Mouse (Mus musculus) neural tube, embryonic 10.5 days (tissue): ENCODE results near the gene Dennd2d.

Source experiments
- DNase-seq: peaks from one replicate; pipeline ENCODE4 v3.0.0-alpha.2; 2017; ENCODE audit warnings: low spot score; ENCODE audit errors: extremely low spot score

The Dennd2d gene

DNA sequence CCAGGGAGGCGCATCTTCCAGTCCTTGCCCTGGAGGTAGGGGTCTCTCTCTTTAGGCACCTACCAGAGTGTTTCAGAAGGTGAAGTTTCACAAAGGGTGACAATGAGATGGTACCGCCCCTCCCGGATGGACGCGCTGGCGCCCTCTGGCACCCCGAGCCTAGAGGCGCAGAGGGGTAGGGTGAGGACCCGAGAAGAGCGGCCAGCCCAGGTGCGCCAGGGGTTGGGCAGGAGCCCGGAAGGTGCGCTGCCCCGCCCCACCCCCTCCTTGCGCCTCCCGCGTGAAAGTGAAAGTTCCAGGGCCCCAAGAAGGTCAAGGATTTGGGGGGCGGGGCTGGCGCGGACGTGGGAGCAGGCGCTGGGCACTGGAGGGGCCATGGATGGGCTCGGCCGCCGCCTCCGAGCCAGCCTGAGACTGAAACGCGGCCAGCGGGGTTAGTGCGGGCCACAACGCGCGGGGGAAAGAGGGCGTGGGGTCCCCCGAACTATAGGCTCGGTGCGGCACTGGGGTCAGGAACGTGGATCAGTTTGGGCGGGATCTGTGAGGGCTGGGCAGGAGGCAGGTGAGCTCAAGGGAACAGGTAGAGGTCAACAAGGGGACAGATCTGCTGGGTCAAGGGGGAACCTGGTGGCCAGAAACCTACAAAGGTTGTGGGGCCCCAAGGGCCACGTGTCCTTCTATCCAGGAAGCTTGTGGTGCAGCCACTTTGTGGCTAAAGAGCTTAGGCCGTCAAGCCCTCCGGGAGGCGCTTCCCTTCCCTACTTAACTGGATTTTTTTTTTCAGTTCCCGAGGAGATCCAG is at the start of gene Dennd2d:
TSS of gene Dennd2d (plus strand) at position 125 of the 801 bp plus-strand sequence.
- peak; percentile 32 for DNase-seq

GRCm38 (mm10) chr3:106448571-106448970 is 33.6 kb upstream of the Dennd2d start:
- DNase-seq, result no peak

GRCm38 (mm10) chr3:106448995-106449394 is 33.2 kb upstream of the Dennd2d start:
- DNase-seq, result no peak

GRCm38 (mm10) chr3:106449567-106449966 is 32.6 kb upstream of the Dennd2d start:
- no peak for DNase-seq

DNA sequence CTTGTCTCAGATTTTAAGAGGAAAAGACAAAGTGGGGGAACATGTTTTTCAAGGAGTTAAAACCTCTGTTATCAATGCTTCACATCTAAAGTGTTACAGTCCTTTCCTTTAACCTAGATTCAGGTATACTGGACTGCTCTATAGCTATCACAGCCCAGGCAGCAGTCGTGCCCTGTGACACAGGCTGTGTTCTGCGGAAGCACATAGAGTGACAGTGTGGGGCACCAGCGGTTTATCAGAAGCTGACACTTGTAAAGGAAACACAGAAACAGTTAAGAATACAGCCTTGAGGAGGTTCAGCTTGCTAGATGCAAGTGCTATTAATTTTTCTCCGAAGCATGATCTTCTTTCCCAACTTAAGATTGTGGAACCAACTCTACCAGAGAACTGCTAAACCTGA is 29.6 kb upstream of the Dennd2d start:
- no peak for DNase-seq

- DNase-seq, result no peak
Measured at GRCm38 (mm10) chr3:106457298-106457869, 24.8 kb upstream of the Dennd2d start.

GRCm38 (mm10) chr3:106462059-106462470 is 20.1 kb upstream of the Dennd2d start:
- no peak for DNase-seq

DNA sequence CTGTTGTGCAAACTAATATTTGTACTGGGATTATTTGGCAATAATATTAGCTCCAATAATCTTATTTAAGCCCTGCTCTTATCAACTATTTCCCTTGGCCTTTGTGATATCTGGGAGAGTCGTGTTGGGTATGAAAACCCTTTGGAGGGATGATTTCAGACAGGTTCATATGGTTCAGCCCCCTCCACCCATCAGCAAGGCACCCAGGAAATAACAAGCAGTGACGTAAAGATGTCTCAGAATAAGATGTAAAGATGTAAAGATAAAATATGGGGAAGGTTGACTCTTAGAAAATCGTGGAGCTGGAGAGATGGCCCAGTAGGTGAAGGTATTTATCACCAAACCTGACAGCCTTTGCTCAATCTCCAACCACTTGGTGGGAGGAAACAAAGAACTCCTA is 19.7 kb upstream of the Dennd2d start:
- no peak for DNase-seq

DNA sequence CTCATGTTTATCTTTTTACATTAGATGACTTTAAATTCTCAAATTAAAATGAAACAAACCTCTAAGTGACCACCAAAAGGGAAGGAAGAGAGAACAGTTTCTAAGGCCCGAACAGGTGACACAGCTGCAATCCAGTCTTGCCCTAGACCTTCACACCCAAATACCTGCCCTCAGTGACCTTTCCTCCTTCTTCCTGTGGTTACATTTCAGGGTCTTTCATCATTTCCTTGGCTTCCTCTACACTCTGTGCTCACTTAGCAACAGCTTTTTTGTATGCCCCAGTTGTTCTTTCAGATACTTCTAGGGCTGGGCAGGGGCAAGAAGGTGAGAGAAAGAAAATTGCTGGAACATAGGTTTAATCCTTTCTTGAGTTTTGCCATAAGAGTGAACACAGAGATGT is 17.5 kb upstream of the Dennd2d start:
- DNase-seq, result no peak

DNA sequence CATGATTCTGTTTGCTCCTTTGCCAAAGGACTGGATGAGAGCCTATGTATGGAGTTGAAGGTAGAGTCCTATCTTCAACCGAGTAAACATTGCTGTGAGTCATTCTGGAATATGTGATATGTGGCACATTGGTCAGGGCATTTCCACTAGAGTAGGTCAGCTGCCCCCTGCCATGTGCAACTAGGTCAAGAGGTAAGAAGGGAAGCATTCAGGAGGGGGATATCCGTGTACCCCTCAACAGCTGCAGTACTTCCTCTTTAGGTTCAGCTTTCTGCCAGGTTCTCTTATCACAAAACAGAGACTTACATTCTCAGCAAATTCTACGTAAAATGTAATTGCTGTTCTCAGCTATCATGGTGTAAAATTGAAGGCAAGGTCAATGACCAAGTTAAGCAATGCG is 8.0 kb upstream of the Dennd2d start:
- no peak for DNase-seq

- no peak for DNase-seq
Measured at GRCm38 (mm10) chr3:106476863-106477262, 5.3 kb upstream of the Dennd2d start.

DNA sequence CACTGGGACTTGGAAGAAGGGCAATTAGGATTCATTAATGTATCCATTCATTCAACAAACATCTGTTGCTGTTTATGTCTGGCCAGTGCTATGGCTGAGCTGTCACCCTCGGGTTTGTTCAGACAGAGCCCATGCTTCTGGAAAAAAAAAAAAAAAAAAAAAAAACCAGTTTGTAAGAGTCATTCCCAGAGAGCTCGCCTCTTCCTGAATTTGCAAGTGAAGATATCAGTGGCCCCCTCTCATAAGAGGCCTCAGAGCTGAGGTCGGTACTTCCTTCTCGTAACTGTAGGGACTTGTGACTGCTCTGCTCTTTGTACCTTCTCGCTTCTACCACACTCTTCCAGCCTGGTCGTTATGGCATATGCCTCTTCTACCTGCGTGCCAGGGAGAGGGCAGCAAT is 1.1 kb downstream of the Dennd2d start:
- DNase-seq, result no peak

- no peak for DNase-seq
Measured at GRCm38 (mm10) chr3:106483796-106484405, 1.7 kb downstream of the Dennd2d start.

GRCm38 (mm10) chr3:106484861-106485260 is 2.7 kb downstream of the Dennd2d start:
- DNase-seq, result no peak

- no peak for DNase-seq
Measured at GRCm38 (mm10) chr3:106485810-106486209, 3.6 kb downstream of the Dennd2d start.

GRCm38 (mm10) chr3:106487551-106487950 is 5.3 kb downstream of the Dennd2d start:
- DNase-seq, result no peak

- no peak for DNase-seq
Measured at GRCm38 (mm10) chr3:106490239-106490638, 8.0 kb downstream of the Dennd2d start.

DNA sequence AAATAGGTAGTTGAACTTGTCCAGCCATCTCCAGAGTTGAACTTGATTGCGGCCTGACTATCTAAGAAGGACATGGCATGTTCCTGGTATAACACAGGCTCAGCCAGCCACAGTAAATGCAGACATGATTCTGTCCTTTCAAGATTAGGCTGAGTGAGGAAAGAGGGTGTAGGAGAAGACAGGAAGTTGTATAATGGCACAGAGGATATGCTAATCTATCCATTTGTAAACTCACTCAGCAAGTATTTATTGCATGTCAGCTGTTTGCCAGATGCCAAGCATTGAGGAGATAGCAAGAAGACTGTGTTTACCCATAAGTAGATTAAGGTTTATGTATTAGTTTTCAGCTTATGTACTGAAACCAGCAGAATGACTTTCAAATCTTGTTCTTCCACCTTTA is 10.5 kb downstream of the Dennd2d start:
- no peak for DNase-seq

- DNase-seq, result no peak
Measured at GRCm38 (mm10) chr3:106493202-106493601, 11.0 kb downstream of the Dennd2d start.

GRCm38 (mm10) chr3:106493882-106494281 is 11.7 kb downstream of the Dennd2d start:
- no peak for DNase-seq

DNA sequence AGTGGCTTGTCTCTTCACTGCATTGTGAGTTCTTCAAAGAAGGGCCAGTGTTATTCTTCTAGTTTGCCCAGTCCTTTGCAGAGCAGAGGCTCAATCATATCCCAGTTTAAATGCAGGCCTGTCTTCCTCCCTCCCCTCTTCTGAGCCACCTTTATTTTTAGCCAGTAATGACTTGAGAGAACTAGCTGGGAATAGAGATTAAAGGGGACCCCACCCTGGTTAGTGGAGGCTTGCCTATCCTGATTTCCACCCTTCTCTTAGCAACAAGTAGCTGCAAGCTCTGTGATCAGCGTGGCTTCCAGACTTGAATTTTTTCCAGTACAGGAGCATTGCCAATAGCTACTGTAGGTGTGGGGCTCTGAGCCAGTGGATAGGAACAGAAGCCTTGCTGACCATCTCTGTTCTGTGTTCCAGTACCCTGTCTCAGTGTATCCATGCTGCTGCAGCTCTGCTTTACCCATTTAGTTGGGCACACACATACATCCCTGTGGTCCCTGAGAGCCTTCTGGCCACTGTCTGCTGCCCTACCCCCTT is 12.3 kb downstream of the Dennd2d start:
- DNase-seq, result no peak

- DNase-seq, result no peak
Measured at GRCm38 (mm10) chr3:106495346-106496044, 13.3 kb downstream of the Dennd2d start.
